Mouse (Mus musculus): ENCODE measurements at regions not wholly inside any gene's neighbourhood (a gene's known extent, or its start where the extent isn't known, plus 50 kb on each side); places are given as distances from the start of the nearest gene placed in this dataset.
A peak's percentile ranks its signal among the peaks of the same experiment; 100 is the strongest.

GRCm38 (mm10) chr1:127011901-127012300, 181.3 kb upstream of the Nckap5 start:
- no peak for DNase-seq (ENCODE audit: low read depth)

- no peak for DNase-seq (ENCODE audit: low read depth)
These were observed 179.1 kb upstream of the Nckap5 start for GRCm38 (mm10) chr1:127009699-127010098.

GRCm38 (mm10) chr1:127001700-127002099, 171.1 kb upstream of the Nckap5 start:
- DNase-seq (ENCODE audit: low read depth), result no peak

- DNase-seq (ENCODE audit: low read depth), result no peak
These were observed 162.6 kb upstream of the Nckap5 start for GRCm38 (mm10) chr1:126993061-126993640.

- DNase-seq (ENCODE audit: low read depth), result no peak
These were observed 161.8 kb upstream of the Nckap5 start for GRCm38 (mm10) chr1:126992441-126992840.

- DNase-seq (ENCODE audit: low read depth), result no peak
These were observed 152.2 kb upstream of the Nckap5 start for GRCm38 (mm10) chr1:126982805-126983204.

GRCm38 (mm10) chr1:126980311-126980710, 149.7 kb upstream of the Nckap5 start:
- DNase-seq (ENCODE audit: low read depth), result no peak

GRCm38 (mm10) chr1:126973871-126974270, 143.3 kb upstream of the Nckap5 start:
- DNase-seq (ENCODE audit: low read depth), result peak; percentile 46

GRCm38 (mm10) chr1:126971777-126972421, 141.3 kb upstream of the Nckap5 start:
- DNase-seq (ENCODE audit: low read depth), result peak; percentile 4

GRCm38 (mm10) chr1:126971118-126971517, 140.5 kb upstream of the Nckap5 start:
- DNase-seq (ENCODE audit: low read depth), result no peak

- DNase-seq (ENCODE audit: low read depth), result no peak
These were observed 135.8 kb upstream of the Nckap5 start for GRCm38 (mm10) chr1:126966394-126966793.

- DNase-seq (ENCODE audit: low read depth), result no peak
These were observed 125.5 kb upstream of the Nckap5 start for GRCm38 (mm10) chr1:126955839-126956720.

GRCm38 (mm10) chr1:126947860-126948259, 117.3 kb upstream of the Nckap5 start:
- no peak for DNase-seq (ENCODE audit: low read depth)

GRCm38 (mm10) chr1:126932658-126933057, 102.1 kb upstream of the Nckap5 start:
- DNase-seq (ENCODE audit: low read depth), result no peak

- DNase-seq (ENCODE audit: low read depth), result no peak
These were observed 101.2 kb upstream of the Nckap5 start for GRCm38 (mm10) chr1:126931754-126932153.

- DNase-seq (ENCODE audit: low read depth), result no peak
These were observed 100.5 kb upstream of the Nckap5 start for GRCm38 (mm10) chr1:126931093-126931492.

- no peak for DNase-seq (ENCODE audit: low read depth)
These were observed 100.0 kb upstream of the Nckap5 start for GRCm38 (mm10) chr1:126930611-126931010.

GRCm38 (mm10) chr1:126929666-126930065, 99.1 kb upstream of the Nckap5 start:
- DNase-seq (ENCODE audit: low read depth), result no peak

- DNase-seq (ENCODE audit: low read depth), result no peak
These were observed 97.6 kb upstream of the Nckap5 start for GRCm38 (mm10) chr1:126928186-126928585.

GRCm38 (mm10) chr1:126925150-126926035, 94.8 kb upstream of the Nckap5 start:
- DNase-seq (ENCODE audit: low read depth), result no peak

GRCm38 (mm10) chr1:126923981-126924380, 93.4 kb upstream of the Nckap5 start:
- DNase-seq (ENCODE audit: low read depth), result no peak

GRCm38 (mm10) chr1:126922231-126922630, 91.6 kb upstream of the Nckap5 start:
- no peak for DNase-seq (ENCODE audit: low read depth)
